Mouse (Mus musculus) kidney, adult 10 weeks (tissue): ENCODE results near the gene Gnmt. TPM values are rescaled to one million over a fixed set of nuclear protein-coding genes. Genes with fewer than 3 reads are reported as not detected.

Source experiments
- polyA plus RNA-seq: library from polyadenylated mRNA; stranded (reverse); fragments of 350-450 nt; fragmentation: Illumina TruSeq; extraction: RNeasy Lipid Tissue Mini Kit (QIAGEN cat#74804); gene quantifications from one replicate; pipeline ENCODE4 v1.2.3, GENCODE M21; 2014; ENCODE audit warnings: low read depth, low replicate concordance

Gene Gnmt
- 0.44 TPM for polyA plus RNA-seq

GRCm38 (mm10) chr17:46728904-46729318 is at the start of gene Gnmt:
Gene Gnmt, minus strand, starts transcription at chr17:46729168.

GRCm38 (mm10) chr17:46772404-46773277 is 43.7 kb upstream of the Gnmt start, which contains the start of gene 2310039H08Rik:
Gene 2310039H08Rik, plus strand, starts transcription at chr17:46772635.

GRCm38 (mm10) chr17:46763544-46763943 is 34.6 kb upstream of the Gnmt start, which contains the start of gene Ptcra:
Gene Ptcra, minus strand, starts transcription at chr17:46763712.

DNA sequence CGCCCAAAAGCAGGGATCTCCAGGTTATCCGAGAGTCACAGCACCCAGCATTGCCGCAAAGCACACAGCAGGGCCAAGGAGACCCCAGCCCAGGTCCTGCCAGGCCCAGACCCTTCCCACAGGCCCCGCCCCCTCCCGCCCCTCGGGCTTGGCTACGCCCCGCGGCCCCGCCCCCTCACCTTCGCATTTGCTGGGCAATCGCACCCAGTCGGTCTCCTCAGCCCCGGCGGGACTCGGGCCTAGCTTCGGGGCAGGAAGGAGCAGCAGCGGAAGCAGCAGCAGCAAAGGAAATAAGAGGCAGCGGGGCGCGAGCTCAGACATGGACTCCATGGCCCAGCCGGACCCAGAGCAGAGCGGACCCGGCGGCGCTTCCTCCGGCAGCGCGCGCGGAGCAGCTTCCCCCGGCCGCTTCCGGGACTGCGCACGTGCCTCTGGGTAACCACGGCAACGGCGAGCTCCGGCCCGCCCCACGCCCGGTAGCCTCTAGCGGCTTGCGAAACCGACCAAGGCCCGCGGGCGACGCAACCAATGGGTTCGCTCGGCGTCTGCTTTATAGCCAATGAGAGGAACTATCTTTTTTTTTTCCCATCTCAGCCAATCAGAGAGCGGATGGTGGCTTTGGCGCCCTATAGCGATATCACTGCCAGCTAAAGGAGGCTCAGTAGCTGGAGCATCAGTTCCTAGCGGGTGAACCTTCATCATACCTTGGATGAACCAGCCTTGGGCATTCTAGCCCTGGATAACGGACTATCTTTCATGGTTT is 23.0 kb upstream of the Gnmt start, which contains the start of gene Cnpy3:
Gene Cnpy3 (minus strand): TSS at position 421 of the 763 bp plus-strand sequence.

GRCm38 (mm10) chr17:46710959-46711597 is 17.9 kb downstream of the Gnmt start, which contains the start of gene Pex6:
Gene Pex6, plus strand, starts transcription at chr17:46711463.

GRCm38 (mm10) chr17:46704887-46705835 is 23.8 kb downstream of the Gnmt start, which contains the start of gene Ppp2r5d:
Gene Ppp2r5d, minus strand, starts transcription at chr17:46705111.

GRCm38 (mm10) chr17:46680760-46681373 is 48.1 kb downstream of the Gnmt start, which contains the start of gene Klhdc3:
Gene Klhdc3, minus strand, starts transcription at chr17:46680914.

DNA sequence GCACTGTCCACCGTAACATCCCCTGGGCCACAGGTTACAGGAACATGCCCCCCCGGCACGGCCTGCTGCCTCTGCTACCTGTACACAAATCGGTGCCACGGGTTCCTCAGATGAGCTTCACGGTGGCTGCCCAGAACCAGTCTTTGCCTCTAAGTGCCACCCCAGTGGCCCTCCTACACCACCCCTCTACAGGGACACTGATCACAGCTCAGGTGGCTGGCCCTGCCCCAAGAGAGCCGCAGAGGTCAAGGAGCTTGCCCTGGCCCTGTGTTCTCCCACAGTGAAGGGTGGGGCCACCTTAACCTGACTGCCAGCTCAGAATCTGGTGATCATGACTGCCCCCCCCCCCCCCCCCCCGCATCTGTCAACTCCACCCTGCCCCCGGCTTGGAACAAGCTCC is 50.6 kb downstream of the Gnmt start, which contains the start of gene Mea1:
Gene Mea1 (plus strand): TSS at position 378 of the 400 bp plus-strand sequence.

Other genes starting within 250 kb of the Gnmt start
- gene Ttbk1, start 241.5 kb downstream of the Gnmt start, polyA plus RNA-seq: 0.20 TPM
- gene Dnph1, start 232.5 kb downstream of the Gnmt start, polyA plus RNA-seq: 7.3 TPM
- gene Cul9, start 182.8 kb downstream of the Gnmt start, polyA plus RNA-seq: 3.1 TPM
- not detected for gene Srf, start 173.0 kb downstream of the Gnmt start, polyA plus RNA-seq
- 0.16 TPM for gene Ptk7, start 99.7 kb downstream of the Gnmt start, polyA plus RNA-seq
- 0.36 TPM for gene Klc4, start 83.1 kb downstream of the Gnmt start, polyA plus RNA-seq
- 2.3 TPM for gene Mrpl2, start 82.9 kb downstream of the Gnmt start, polyA plus RNA-seq
- 0.12 TPM for gene Cul7, start 78.8 kb downstream of the Gnmt start, polyA plus RNA-seq
- gene Rrp36, start 54.8 kb downstream of the Gnmt start, polyA plus RNA-seq: 2.3 TPM
- 5.7 TPM for gene Mea1, start 50.4 kb downstream of the Gnmt start, polyA plus RNA-seq
- gene Klhdc3, start 48.3 kb downstream of the Gnmt start, polyA plus RNA-seq: 3.4 TPM
- 6.3 TPM for gene Ppp2r5d, start 24.1 kb downstream of the Gnmt start, polyA plus RNA-seq
- gene Pex6, start 17.7 kb downstream of the Gnmt start, polyA plus RNA-seq: 0.81 TPM
- 0.65 TPM for gene Cnpy3, start 23.0 kb upstream of the Gnmt start, polyA plus RNA-seq
- not detected for gene Ptcra, start 34.5 kb upstream of the Gnmt start, polyA plus RNA-seq
- 22.1 TPM for gene 2310039H08Rik, start 43.5 kb upstream of the Gnmt start, polyA plus RNA-seq
- 37.9 TPM for gene Rpl7l1, start 53.5 kb upstream of the Gnmt start, polyA plus RNA-seq
- gene Bicral, start 129.3 kb upstream of the Gnmt start, polyA plus RNA-seq: 10.0 TPM
- 1.2 TPM for gene Tbcc, start 161.5 kb upstream of the Gnmt start, polyA plus RNA-seq
- not detected for gene Prph2, start 181.3 kb upstream of the Gnmt start, polyA plus RNA-seq